Mouse (Mus musculus): ENCODE data around the gene 1700029J07Rik. TPM values are rescaled to one million over a fixed set of nuclear protein-coding genes. Genes with fewer than 3 reads are reported as not detected.

The 1700029J07Rik gene
- total and polyA plus RNA-seq, 3 experiments, result 0.85 to 2.1 (median 1.8) TPM

DNA sequence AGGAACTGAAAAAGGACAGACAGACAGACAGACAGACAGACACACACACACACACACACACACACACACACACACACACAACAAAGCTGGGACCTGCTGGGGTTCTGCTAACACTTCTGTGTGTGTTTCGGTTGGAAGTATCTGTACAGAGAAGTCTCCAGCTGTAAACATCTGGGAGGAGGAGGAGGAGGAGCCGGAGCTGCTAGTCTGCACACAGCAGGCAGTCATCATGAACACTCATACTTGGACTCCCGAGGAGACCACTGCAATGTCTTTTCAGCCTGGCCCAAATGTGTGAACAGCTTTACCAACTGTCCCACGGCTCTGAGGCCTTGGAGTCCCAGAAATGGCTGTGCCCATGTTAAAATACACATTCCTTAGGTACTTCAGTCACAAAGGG lies 49.3 kb upstream of the 1700029J07Rik start:
- in situ Hi-C loops (cut with MboI; ENCODE audit: low pct_ligation_motif_present, low pct_unique_long_range_greater_than_20kb, low sequenced_read_pairs), result no loop called here
- no peak overlapping the region for H3K27ac ChIP-seq (ENCODE audit: insufficient read depth, low read depth)
- no peaks in the 10 kb centered on the region for H3K27me3 ChIP-seq (replicated peaks)
- H3K4me1 ChIP-seq (ENCODE audit: control insufficient read depth in 1 of 2, insufficient read depth in 2 of 2), result no peaks in the 10 kb centered on the region
- H3K4me3 ChIP-seq (replicated peaks in 1 of 3; ENCODE audit: low read depth in 2 of 3, low read length in 2 of 3, poor library complexity in 1 of 3), result no peak overlapping the region
- no peaks in the 10 kb centered on the region for H3K9me3 ChIP-seq (replicated peaks; ENCODE audit: low read length)
- H3K4me2 ChIP-seq (ENCODE audit: insufficient read depth, low read depth, poor library complexity, severe bottlenecking), result no peak overlapping the region
- no peak for DNase-seq (ENCODE audit: extremely low read depth)
- no peak for TF ChIP-seq JUN (IDR thresholded peaks at IDR 0.05; ENCODE audit: insufficient read depth, low read depth, low read length)
- dilution Hi-C loops (cut with MboI; ENCODE audit: extremely low pct_ligation_motif_present, extremely low pct_unique_long_range_greater_than_20kb, low sequenced_read_pairs), result no loop called here
- no peak overlapping the region for H3K9ac ChIP-seq (ENCODE audit: insufficient read depth, low read depth)
- H3K36me3 ChIP-seq (replicated peaks in 1 of 2; ENCODE audit: control insufficient read depth in 1 of 2, insufficient read depth in 1 of 2, low read length in 1 of 2), result no peaks in the 10 kb centered on the region
- H3K79me2 ChIP-seq (replicated peaks; ENCODE audit: control insufficient read depth, extremely low read depth, insufficient read depth, poor library complexity, severe bottlenecking), result no peaks in the 10 kb centered on the region

- Histone ChIP-seq H3K4me3 (replicated peaks in 1 of 3; ENCODE audit: low read depth in 2 of 3, low read length in 2 of 3, poor library complexity in 1 of 3) (no peak overlapping the region), H3K9ac (ENCODE audit: insufficient read depth, low read depth) (no peak overlapping the region), H3K79me2 (replicated peaks; ENCODE audit: control insufficient read depth, extremely low read depth, insufficient read depth, poor library complexity, severe bottlenecking) (no peaks in the 10 kb centered on the region), H3K27me3 (replicated peaks) (no peaks in the 10 kb centered on the region), H3K36me3 (replicated peaks in 1 of 2; ENCODE audit: control insufficient read depth in 1 of 2, insufficient read depth in 1 of 2, low read length in 1 of 2) (no peaks in the 10 kb centered on the region), H3K9me3 (replicated peaks; ENCODE audit: low read length) (no peaks in the 10 kb centered on the region), H3K4me2 (ENCODE audit: insufficient read depth, low read depth, poor library complexity, severe bottlenecking) (no peak overlapping the region), H3K27ac (ENCODE audit: insufficient read depth, low read depth) (no peak overlapping the region), H3K4me1 (ENCODE audit: control insufficient read depth in 1 of 2, insufficient read depth in 2 of 2) (no peaks in the 10 kb centered on the region)
- in situ Hi-C loops (cut with MboI; ENCODE audit: low pct_ligation_motif_present, low pct_unique_long_range_greater_than_20kb, low sequenced_read_pairs) (no loop called here), dilution Hi-C loops (cut with MboI; ENCODE audit: extremely low pct_ligation_motif_present, extremely low pct_unique_long_range_greater_than_20kb, low sequenced_read_pairs) (no loop called here)
- no peak for TF ChIP-seq SMC3 (IDR thresholded peaks at IDR 0.05; ENCODE audit: low read depth, low read length)
- no peak for TF ChIP-seq IRF4 (IDR thresholded peaks at IDR 0.05; ENCODE audit: low read depth, low read length)
- TF ChIP-seq POLR2AphosphoS2 (IDR thresholded peaks at IDR 0.05; ENCODE audit: low read depth, low read length), result no peak
- no peak for TF ChIP-seq USF1 (IDR thresholded peaks at IDR 0.05; ENCODE audit: low read depth, low read length)
- no peak for TF ChIP-seq MAFK (IDR thresholded peaks at IDR 0.05; ENCODE audit: insufficient replicate concordance, low read length)
- no peak for DNase-seq (ENCODE audit: extremely low read depth)
These were observed 47.7 kb upstream of the 1700029J07Rik start for GRCm38 (mm10) chr8:46022758-46023157.

DNA sequence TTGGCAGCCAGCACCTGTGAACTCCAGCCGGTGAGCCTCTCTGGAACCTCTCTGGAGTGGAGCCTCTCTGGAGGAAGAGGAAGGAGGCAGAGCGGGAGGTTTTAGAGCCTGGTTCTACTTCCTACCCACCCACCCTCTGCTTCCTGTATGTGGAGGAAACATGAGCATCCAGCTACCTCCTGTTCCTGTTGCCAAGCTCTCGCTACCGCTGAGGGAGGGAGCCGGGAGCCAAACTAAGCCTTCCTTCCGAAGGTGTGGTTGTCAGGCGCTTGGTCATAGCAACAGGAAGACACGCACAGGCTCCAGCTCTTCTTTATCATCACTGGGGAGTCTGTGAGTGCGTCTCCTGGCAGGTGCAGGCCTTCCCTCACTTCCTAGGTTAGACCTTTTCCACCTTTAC lies 47.2 kb upstream of the 1700029J07Rik start:
- H3K27ac ChIP-seq (ENCODE audit: insufficient read depth, low read depth), result no peak overlapping the region
- TF ChIP-seq E2F4 (IDR thresholded peaks at IDR 0.05; ENCODE audit: insufficient replicate concordance, low read depth, low read length) (no peak), BHLHE40 (IDR thresholded peaks at IDR 0.05; ENCODE audit: low read depth, low read length) (no peak), USF1 (IDR thresholded peaks at IDR 0.05; ENCODE audit: low read depth, low read length) (no peak), JUND (conservative IDR thresholded peaks at IDR 0.05; ENCODE audit: low read depth, low read length) (no peak), ZNF384 (IDR thresholded peaks at IDR 0.05; ENCODE audit: low read depth, low read length) (no peak), ZKSCAN1 (IDR thresholded peaks at IDR 0.05; ENCODE audit: borderline replicate concordance, low read depth, low read length) (no peak), MXI1 (IDR thresholded peaks at IDR 0.05; ENCODE audit: low read depth, low read length) (no peak), SMC3 (IDR thresholded peaks at IDR 0.05; ENCODE audit: low read depth, low read length) (no peak), POLR2AphosphoS2 (IDR thresholded peaks at IDR 0.05; ENCODE audit: low read depth, low read length) (no peak), MYC (IDR thresholded peaks at IDR 0.05; ENCODE audit: low read depth, low read length) (no peak), NRF1 (IDR thresholded peaks at IDR 0.05; ENCODE audit: low read depth, low read length) (no peak)
- in situ Hi-C loops (cut with MboI; ENCODE audit: low pct_ligation_motif_present, low pct_unique_long_range_greater_than_20kb, low sequenced_read_pairs) (no loop called here), dilution Hi-C loops (cut with MboI; ENCODE audit: extremely low pct_ligation_motif_present, extremely low pct_unique_long_range_greater_than_20kb, low sequenced_read_pairs) (no loop called here)
- H3K36me3 ChIP-seq (replicated peaks in 1 of 2; ENCODE audit: control insufficient read depth in 1 of 2, insufficient read depth in 1 of 2, low read length in 1 of 2), result no peaks in the 10 kb centered on the region
- no peaks in the 10 kb centered on the region for H3K4me1 ChIP-seq (ENCODE audit: control insufficient read depth in 1 of 2, insufficient read depth in 2 of 2)
- DNase-seq (ENCODE audit: extremely low read depth), result no peak
- no peaks in the 10 kb centered on the region for H3K9me3 ChIP-seq (replicated peaks; ENCODE audit: low read length)
- no peaks in the 10 kb centered on the region for H3K27me3 ChIP-seq (replicated peaks)
- H3K9ac ChIP-seq (ENCODE audit: insufficient read depth, low read depth), result no peak overlapping the region
- no peak overlapping the region for H3K4me3 ChIP-seq (replicated peaks in 1 of 3; ENCODE audit: low read depth in 2 of 3, low read length in 2 of 3, poor library complexity in 1 of 3)
- H3K79me2 ChIP-seq (replicated peaks; ENCODE audit: control insufficient read depth, extremely low read depth, insufficient read depth, poor library complexity, severe bottlenecking), result no peaks in the 10 kb centered on the region
- no peak overlapping the region for H3K4me2 ChIP-seq (ENCODE audit: insufficient read depth, low read depth, poor library complexity, severe bottlenecking)
